Mouse (Mus musculus): ENCODE measurements around the gene Pdf.

Gene Pdf

GRCm38 (mm10) chr8:107048061-107048941 is at the start of gene Pdf:
Gene Pdf, minus strand, starts transcription at chr8:107048614.
- DNase-seq (ENCODE audit: low spot score): peak; percentile 83

DNA sequence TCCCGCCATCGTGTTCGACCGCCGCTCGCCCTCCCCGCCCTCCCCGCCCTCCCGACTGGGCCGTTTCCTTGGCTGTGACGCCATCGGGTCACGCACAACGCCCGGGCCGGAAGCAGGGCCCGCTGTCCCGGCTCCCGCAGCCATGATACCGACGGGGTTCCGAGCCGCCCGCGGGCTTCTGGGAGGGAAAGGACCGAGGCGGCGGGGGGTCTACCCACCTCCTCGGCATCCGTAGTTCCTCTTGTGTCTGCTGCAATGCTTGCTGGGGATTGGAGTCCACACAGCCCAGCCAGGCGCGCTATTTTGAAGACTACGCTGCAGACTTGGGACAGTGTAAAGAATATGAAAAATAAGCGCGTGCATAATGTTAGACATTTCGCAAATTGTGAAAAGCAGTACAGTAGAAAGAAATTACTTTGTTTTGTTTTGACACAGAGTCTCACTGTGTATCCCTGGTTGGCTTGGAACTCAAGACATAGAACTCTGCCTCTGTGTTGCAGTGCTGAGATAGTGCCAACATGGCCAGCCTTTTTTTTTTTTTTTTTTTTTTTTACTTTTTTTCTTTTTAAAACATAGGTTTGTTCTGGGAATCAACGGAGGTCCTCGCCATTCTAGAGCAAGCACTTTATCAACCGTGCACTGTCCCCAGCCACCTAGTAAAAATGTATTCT is 48.1 kb upstream of the Pdf start, which contains the start of gene Terf2:
Gene Terf2 (minus strand): TSS at position 182 of the 671 bp plus-strand sequence.
- peak; percentile 94 for DNase-seq (ENCODE audit: low spot score)

DNA sequence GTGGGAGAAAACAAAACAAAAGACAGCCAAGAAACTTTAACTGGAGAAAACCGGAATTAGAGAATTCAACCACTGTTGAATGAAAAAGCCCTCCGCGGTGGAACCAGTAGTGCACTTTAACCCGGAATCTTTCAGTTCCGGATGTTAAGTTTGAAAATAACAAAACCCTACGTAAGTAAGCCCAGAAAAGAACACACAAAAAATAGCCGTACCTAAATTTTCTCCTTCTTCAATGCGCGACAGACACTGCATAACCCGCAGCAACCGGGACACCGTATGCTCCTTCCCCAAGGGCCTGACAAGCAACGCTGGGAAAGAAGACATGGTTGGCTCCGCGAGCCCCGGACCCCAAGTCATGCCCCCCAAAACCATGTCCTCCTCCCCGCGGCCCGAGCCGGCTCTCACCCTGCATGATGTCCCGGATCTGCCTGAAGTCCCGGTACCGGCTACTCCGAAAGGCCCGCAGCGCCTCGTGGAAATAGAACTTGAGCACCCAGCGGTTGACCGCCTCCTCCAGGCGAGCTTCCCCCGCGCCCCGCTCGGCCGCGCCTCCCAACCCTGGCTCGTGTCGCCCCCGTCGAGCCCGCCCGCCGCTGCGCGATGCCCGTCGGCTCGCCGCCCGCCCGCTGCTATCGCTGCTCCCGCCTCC is 47.4 kb upstream of the Pdf start:
- no peak for DNase-seq (ENCODE audit: low spot score)

- no peak for DNase-seq (ENCODE audit: low spot score)
These were observed 42.1 kb upstream of the Pdf start for GRCm38 (mm10) chr8:107090531-107090930.

GRCm38 (mm10) chr8:107088526-107089063 is 40.2 kb upstream of the Pdf start:
- DNase-seq (ENCODE audit: low spot score): no peak

DNA sequence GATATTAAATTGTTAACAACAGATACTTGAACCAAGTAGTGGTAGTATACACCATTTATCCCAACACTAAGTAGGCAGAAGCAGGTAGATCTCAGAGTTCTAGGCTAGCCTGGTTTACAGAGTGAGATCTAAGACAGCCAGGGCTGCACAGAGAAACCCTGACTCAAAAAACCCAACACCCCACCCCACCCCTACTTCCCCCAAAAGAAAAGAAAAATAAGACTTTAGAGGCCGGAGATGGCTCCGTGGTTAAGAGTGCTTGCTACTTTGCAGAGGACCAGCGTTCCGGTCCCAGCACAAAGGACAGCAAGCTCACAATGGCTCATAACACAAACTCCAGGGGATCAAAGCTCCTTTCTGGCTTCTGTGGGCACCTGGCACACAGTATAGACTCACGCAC is 37.6 kb upstream of the Pdf start:
- no peak for DNase-seq (ENCODE audit: low spot score)

DNA sequence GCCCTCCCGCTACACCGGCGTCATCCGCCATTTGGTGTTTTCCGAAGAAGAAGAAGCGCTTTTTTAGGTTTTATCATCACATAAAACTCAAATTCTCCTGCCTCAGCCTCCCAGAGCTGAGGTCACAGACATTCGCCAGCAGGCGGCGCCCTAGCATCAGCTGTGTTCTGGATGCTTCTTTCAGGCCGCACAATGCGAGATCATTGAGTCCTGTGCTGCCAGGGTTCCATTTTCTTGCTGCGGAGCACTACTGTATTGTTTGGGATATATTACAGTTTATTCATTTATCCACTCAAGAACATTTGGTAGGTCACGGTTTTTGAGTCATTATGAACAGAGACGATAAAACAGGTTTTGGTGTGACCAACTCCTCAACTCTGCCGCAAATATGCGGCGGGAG is 36.9 kb upstream of the Pdf start:
- no peak for DNase-seq (ENCODE audit: low spot score)

DNA sequence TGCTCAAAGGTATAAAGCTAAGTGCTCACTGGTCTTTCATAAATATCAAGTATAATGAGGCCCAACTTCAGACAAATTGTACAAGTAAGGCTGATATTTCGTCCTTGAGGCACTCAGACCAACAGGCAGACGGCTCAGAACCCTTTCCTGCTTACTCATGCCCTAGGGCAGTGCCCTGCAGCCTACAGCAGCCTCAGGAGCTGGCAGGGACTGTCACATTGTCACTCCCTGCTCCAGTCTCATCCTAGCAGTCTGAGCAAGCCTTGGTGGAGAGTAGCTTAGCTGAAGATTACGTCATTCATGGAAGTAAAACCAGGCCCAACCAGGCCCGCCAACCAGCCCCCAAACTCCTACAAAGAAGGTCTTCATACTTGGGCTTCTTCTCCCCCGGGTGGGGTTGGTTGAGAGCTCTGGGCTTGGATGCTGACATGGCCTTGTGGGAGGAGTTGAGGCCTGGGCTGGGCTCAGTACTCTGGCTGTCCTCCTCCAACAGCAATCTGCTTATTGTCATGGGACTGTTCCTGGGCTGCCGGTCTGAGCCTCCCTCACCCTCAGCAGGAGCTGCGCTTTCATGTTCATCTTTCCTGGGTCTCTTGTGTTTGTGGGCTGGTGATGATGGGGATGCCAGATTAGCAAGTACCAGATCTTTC is 27.9 kb upstream of the Pdf start:
- DNase-seq (ENCODE audit: low spot score): no peak

- no peak for DNase-seq (ENCODE audit: low spot score)
These were observed 25.7 kb upstream of the Pdf start for GRCm38 (mm10) chr8:107074128-107074527.

DNA sequence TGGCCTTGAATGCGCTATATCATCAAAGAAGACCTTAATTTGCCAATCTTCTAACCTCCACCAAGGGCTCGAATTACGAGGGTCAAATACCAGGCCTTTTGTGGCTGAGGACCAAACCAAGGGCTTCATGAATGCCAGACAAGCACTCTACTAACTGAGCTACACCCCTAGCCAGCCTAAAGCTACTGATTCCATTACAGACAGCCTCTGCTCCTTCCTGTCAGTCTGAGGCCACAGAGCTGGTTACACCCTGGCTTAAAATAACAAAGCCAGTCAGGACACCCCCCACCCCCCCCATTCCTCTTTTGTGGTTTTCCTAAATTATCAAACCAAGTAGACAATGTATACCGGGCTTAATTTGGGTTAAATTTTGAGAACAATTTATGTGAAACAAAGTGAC is 25.3 kb upstream of the Pdf start:
- DNase-seq (ENCODE audit: low spot score): no peak

DNA sequence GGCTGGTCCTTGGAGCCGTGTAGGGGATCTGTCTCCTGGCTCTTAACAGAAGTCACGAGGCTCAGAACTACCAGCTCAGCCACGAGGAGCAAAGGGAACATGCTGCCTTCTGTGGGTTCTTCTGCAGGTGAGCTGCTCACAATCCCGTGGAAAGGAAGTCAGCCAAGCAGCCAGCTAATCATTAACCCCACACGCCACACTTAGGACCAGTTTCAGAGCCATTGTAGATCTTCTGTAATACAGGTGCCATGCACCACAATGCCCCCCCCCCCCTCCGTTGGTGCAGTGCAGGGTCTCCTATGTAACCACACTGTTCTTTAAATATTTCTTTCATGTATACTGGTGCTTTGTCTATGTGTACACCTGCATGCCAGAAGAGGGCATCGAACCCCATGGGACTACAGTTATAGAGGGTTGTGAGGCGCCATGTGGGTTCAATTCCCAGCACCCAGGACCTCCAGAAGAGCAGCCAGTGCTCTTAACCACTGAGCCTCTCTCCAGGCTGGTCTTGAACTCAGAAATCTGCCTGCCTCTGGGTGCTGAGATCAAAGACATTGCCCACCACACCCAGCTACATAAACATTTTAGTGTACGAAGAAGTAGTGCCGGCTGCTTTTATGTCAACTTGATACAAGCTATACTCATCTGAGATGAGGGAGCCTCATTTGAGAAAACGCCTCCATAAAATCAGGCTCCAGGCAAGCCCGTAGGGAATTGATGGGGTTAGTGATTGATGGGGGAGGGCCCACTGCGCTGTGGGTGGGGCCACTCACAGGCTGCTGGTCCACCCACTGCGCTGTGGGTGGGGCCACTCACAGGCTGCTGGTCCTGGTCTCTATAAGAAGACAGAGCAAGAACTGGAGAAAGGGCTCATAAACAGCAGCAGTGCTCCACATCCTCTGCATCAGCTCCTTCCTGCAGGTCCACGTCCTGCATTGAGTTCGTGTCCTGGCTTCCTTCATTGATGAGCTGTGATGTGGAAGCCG is 17.4 kb upstream of the Pdf start, which contains the start of gene Tmed6:
Gene Tmed6 (minus strand): TSS at position 134 of the 986 bp plus-strand sequence.
- no peak for DNase-seq (ENCODE audit: low spot score)

DNA sequence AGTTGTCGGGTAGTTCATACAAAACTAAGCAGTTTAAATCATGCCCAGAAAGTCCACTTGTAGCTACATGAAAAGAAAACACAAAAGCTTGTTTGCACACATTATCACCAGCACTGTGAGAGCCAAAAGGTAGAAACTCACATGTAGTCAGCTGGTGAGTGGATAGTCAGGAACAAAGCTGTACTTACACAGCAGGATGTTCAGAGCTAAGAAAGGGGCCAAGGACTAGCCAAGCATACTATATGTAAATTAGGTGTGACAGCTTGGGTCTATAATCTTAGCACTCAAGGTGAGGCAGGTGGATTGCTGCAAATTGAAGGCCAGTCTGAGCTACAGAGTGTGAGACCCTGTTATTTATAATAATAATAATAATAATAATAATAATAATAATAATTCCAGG is 14.2 kb upstream of the Pdf start:
- DNase-seq (ENCODE audit: low spot score): no peak

DNA sequence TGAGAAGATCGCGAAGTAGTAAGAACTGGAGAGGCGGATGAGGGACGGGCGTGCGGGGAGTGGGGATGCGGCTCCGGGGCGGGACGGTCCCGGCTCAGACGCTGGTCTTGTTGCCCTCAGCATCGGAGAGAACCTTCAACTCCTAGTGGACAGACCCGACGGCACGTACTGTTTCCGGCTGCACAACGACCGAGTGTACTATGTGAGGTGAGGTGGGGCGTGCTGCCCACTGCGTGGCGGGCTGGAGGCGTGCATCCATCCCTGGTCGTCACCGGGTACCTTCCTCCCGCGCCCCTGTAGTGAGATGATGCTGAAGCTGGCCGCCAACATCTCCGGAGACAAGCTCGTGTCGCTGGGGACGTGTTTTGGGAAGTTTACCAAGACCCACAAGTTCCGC is 8.6 kb upstream of the Pdf start:
- DNase-seq (ENCODE audit: low spot score): no peak

DNA sequence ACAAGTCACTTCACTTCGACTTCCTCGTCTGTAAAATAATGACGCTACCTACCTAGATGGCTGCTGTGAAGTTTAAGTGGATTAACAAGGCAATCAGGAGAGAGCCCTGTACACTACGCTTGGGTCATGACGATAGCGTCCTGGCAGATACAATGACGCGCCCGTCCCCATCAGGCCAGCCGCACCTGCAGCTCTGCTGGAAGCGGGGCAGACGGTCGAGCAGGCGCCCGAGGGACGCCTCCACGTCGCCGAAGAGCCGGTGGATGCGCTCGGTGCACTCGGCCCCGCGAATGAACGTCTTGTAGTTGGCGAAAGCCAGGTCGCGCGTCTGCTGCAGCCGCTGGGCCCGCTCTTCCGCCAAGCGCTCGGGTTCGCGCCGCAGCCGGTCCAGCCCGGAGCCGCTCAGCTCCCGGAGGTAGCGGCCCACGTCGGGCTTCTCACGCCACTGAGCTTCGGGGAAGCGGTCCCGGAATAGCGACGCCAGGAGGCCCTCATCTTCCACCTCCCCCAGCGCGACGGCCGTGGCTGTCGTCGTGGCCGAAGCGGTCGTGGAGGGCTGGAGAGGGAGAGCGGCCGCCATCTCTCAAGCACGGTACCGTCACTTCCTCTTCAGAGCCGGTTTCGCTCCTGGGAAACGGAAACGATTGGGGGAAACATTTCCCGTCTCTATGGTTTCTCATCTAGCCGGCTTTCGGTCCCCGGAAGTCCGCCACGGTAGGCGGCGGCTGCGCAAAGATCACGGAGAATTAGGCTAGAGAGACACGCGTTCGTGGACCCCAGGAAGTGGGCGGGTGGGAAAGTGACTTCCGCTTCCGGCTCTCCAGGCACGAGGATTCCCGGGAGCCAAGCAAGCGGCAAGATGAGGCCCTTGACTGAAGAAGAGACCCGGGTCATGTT is 7.9 kb upstream of the Pdf start, which contains the start of the genes Cog8 and Nip7:
Gene Cog8 (minus strand): TSS at position 614 of the 897 bp plus-strand sequence.
Gene Nip7 (plus strand): TSS at position 802 of the 897 bp plus-strand sequence.
- DNase-seq (ENCODE audit: low spot score): peak; percentile 94

- no peak for DNase-seq (ENCODE audit: low spot score)
These were observed 3.6 kb upstream of the Pdf start for GRCm38 (mm10) chr8:107052046-107052445.

- DNase-seq (ENCODE audit: low spot score): no peak
These were observed 1.1 kb upstream of the Pdf start for GRCm38 (mm10) chr8:107049480-107049879.

DNA sequence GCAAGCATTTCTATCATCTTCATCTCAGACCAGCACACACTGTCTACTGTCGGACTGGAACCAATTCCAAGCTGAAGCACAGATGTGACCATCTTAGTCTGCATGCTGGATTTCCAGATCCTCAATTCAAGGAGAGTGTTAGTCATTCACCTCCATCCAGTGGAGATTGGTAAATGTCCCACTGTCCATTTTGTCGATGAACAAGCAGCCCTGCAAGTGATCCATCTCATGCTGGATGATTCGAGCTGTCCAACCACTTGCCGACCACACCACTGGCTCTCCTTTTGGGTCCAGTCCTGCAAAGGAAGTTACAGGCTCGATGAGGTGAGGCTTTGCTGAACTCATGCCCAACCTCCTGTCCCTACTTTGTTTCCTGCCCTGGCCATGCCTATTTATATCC is 1.4 kb downstream of the Pdf start:
- DNase-seq (ENCODE audit: low spot score): no peak

DNA sequence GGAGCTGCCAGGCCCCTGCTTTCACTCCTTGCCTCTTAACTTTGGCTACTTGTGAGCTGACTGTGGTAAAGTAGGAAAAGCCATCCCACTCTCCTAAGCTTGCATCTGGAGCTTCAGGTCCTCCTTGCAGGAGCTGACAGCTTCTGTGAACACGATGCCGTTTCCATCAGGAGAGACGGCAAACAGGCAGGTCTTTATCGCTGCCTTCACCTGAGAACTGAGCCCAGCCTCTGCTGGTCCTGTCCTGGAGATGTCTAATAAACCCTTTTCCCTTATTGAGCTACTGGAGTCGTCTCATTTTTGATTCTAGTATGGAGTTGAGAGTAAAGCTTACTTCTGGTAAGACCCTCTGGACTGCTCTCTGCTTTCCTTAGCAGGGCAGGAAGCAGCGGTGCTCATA is 2.9 kb downstream of the Pdf start:
- no peak for DNase-seq (ENCODE audit: low spot score)

DNA sequence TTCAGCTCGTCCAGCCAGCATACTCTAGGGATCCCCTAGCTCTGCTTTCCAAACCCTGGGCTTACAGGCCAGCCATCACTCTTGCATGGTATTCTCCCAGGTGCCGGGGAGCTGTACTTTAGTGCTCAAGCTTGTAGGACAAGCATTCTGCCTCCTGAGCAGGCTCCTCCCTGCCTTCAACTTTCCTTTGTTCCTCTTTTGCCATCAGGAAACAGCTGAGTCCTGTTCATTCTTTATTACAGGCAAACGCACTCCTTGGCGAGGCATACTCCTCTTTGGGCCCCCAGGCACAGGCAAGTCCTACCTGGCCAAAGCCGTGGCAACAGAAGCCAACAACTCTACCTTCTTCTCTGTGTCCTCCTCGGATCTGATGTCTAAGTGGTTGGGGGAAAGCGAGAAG is 7.8 kb downstream of the Pdf start:
- DNase-seq (ENCODE audit: low spot score): no peak

Data from ovary, postnatal 36 days (tissue).